Mouse (Mus musculus) forebrain, embryonic 10.5 days (tissue): ENCODE data around the gene Lamc1. TPM values are rescaled to one million over a fixed set of nuclear protein-coding genes. Genes with fewer than 3 reads are reported as not detected.

Experiments
- DNase-seq: peaks from one replicate; pipeline ENCODE4 v3.0.0-alpha.2; 2017; ENCODE audit warnings: low spot score; ENCODE audit errors: extremely low spot score
- H3K27ac ChIP-seq: fragments of 300-500 bp; sonication (generic); 2 replicates; pipeline ENCODE4 v1.5.1; 2016; ENCODE audit warnings: mild to moderate bottlenecking
- H3K27me3 ChIP-seq: fragments of 300-500 bp; sonication (generic); 2 replicates; pipeline ENCODE4 v1.6.1; 2016; ENCODE audit warnings: mild to moderate bottlenecking; ENCODE audit not compliant: poor library complexity, severe bottlenecking
- H3K36me3 ChIP-seq: fragments of 300-500 bp; sonication (generic); replicated peaks from 2 replicates; pipeline ENCODE4 v1.6.1; 2016; ENCODE audit warnings: mild to moderate bottlenecking, moderate library complexity
- H3K4me1 ChIP-seq: fragments of 300-500 bp; sonication (generic); 2 replicates; pipeline ENCODE4 v1.6.1; 2016
- H3K4me3 ChIP-seq: fragments of 300-500 bp; sonication (generic); 2 replicates; pipeline ENCODE4 v1.5.1; 2016; ENCODE audit warnings: mild to moderate bottlenecking, moderate library complexity
- H3K9me3 ChIP-seq: fragments of 300-500 bp; sonication (generic); 2 replicates; pipeline ENCODE4 v1.6.1; 2016; ENCODE audit warnings: mild to moderate bottlenecking, moderate library complexity
- WGBS: fragments of 180-500 bp; shearing (Covaris S2); methylation state at CpG from one replicate; pipeline ENCODE4 v1.1.7; 2016; 5-methylcytosine and 5-hydroxymethylcytosine counted together
- polyA plus RNA-seq: library from polyadenylated mRNA; unstranded; fragments of >200 nt; fragmentation: Nextera tagmentation; extraction: Ambion mirVana; gene quantifications from 2 replicates; pipeline ENCODE4 v1.2.1, GENCODE M21; 2016

The Lamc1 gene
- polyA plus RNA-seq, 1 experiment from 2014 or later: 23.3 TPM

DNA sequence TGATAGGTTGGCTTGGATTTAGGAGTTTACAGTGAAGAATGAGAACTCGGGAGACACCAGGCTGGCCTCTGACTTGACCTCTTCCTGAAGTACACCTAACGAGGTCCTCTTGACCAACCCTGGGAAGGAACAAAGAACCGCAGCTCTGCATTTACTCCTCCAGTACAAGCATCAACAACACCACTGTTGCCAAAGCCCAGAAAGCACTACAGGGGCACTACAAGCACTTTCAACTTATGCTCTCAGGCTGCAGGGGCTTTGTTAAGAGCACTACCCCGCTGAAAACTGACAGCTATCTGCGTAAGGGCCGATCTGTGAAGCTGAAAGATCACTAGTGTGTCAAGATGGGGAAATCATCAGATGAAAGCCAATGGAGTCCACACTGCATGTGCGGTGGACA lies 6.4 kb downstream of the Lamc1 start:
- DNase-seq: no peak
- WGBS: 78% methylated on average over 7 of the region's 7 CpGs
- H3K36me3 ChIP-seq: peaks cover 22% of the 10 kb centered on the region
- no peaks in the 10 kb centered on the region for H3K27me3 ChIP-seq
- H3K4me1 ChIP-seq: peaks cover 42% of the 10 kb centered on the region
- no peak overlapping the region for H3K4me3 ChIP-seq
- H3K27ac ChIP-seq: no peak overlapping the region
- H3K9me3 ChIP-seq: no peaks in the 10 kb centered on the region

DNA sequence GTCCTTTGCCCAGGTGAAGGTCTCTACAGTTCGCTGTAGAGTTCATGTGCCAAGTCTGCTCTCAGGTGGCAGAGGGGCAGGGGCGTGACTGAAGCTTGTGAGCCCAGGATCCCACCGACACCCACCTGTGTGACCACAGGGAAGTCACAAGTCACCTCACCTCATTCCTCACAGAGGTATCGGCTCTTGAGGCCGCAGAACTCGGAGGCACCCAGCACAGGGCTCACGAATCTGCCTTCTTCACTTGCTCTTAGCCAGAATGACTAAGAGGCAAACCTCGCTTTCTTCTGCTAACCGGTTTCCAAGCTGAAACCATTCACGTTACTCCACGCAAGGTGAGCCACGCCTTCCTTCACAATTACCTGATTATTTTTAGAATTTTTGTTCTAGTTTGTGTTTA lies 11.2 kb downstream of the Lamc1 start:
- Histone ChIP-seq H3K27me3 (no peaks in the 10 kb centered on the region), H3K9me3 (no peaks in the 10 kb centered on the region), H3K4me3 (no peak overlapping the region), H3K27ac (no peak overlapping the region), H3K4me1 (peaks cover 39% of the 10 kb centered on the region), H3K36me3 (peaks cover 31% of the 10 kb centered on the region)
- WGBS: 85% methylated on average over 12 of the region's 12 CpGs
- no peak for DNase-seq

DNA sequence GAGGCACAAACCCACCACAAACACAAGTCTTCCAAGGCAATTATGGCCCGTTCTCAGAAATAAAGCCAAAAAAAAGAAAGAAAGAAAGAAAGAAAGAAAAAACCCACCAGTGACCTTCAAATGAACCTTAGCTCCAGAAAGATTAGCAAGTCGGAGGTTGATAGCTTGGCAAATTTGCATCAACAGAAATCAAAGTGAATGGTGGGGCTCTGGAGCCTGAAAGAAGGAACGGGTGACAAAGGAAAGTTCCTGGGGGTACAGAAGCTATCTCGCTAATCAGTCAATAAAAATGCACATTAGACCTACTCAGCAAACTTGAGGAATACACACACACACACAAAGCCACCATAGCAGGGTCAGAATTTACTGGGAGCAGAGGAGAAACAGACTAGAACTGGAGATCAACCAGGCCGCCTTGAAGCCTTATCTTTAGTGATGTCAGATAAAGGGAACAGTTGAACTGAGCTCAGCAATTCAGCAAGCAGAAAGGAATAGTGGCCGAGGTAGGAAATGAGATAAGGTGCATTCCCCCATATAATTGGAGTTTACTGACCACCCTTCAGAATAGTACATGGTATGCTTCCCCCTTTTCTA lies 11.9 kb downstream of the Lamc1 start:
- Histone ChIP-seq H3K4me1 (peaks cover 36% of the 10 kb centered on the region), H3K27me3 (no peaks in the 10 kb centered on the region), H3K27ac (no peak overlapping the region), H3K9me3 (no peaks in the 10 kb centered on the region), H3K36me3 (peaks cover 26% of the 10 kb centered on the region), H3K4me3 (no peak overlapping the region)
- WGBS: 57% methylated on average over 6 of the region's 6 CpGs
- DNase-seq: no peak

DNA sequence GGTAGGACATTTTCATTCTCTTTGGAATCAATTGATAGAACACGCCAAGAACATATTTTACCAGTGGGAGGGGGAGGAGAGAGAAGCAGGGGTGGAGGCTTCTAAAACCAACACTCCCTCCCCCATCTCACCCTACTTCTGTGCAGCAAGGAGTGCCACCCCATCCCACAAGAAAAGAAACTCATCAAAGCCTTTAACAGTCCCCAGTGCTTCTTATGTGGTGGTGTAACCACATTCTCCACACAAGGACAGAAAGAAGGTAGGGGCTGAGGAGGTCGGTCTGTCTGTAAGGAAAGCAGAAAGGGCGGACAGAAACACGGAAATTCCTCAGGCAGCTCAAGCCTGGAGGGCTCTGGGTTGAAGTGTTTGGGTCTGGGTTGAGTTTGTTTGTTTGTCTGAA lies 12.5 kb downstream of the Lamc1 start:
- peaks cover 36% of the 10 kb centered on the region for H3K4me1 ChIP-seq
- WGBS: 78% methylated on average over 4 of the region's 4 CpGs
- H3K27ac ChIP-seq: no peak overlapping the region

DNA sequence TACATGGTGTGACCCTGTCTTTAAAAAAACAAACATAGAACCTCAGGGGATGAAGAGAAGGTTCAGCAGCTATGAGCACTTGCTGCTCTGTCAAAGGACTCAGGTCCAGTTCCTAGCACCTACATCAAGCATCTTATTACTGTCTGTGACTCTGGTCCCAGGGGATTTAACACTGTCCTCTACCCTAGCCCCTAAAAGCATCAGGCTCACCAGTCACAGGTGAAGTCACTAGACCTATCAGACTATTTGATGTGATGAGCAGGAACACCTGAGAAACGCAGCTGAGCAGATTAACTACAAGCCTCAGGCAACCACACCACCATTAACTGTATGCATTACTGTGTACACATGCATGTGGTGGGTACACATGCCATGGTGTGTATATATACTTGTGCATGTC lies 13.8 kb downstream of the Lamc1 start:
- WGBS: 92% methylated on average over 1 of the region's 1 CpGs
- peaks cover 36% of the 10 kb centered on the region for H3K4me1 ChIP-seq
- no peaks in the 10 kb centered on the region; the same call in 1 of the 2 replicates for H3K9me3 ChIP-seq
- no peak overlapping the region for H3K4me3 ChIP-seq
- no peak overlapping the region for H3K27ac ChIP-seq
- H3K36me3 ChIP-seq: peaks cover 20% of the 10 kb centered on the region
- no peaks in the 10 kb centered on the region for H3K27me3 ChIP-seq
- DNase-seq: no peak

More for the DNA sequence above, 12.5 kb downstream of the Lamc1 start:
- DNase-seq: no peak
- Histone ChIP-seq H3K36me3 (peaks cover 21% of the 10 kb centered on the region), H3K27me3 (no peaks in the 10 kb centered on the region), H3K4me3 (no peak overlapping the region), H3K9me3 (no peaks in the 10 kb centered on the region)

DNA sequence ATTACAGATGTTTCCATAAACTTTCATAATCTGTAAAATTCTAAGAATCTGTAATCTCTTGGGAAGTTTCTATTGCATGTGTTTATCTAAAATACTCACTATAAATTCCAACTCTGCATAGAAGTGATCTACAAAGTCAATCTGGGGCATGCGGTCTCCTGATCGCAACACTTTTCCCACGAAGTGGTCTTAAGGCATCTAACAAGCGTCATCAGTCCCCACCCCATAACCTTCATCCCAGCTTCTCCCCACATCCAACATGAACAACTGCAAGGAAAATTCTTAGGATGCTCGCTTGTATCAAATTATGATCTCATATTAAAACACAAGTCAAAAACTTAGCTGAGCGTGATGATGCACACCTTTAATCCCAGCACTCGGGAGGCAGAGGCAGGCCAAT lies 14.3 kb downstream of the Lamc1 start:
- WGBS: 94% methylated on average over 7 of the region's 7 CpGs
- Histone ChIP-seq H3K36me3 (peaks cover 23% of the 10 kb centered on the region), H3K9me3 (no peaks in the 10 kb centered on the region; the same call in 1 of the 2 replicates), H3K4me1 (peaks cover 36% of the 10 kb centered on the region), H3K27me3 (no peaks in the 10 kb centered on the region), H3K4me3 (no peak overlapping the region), H3K27ac (no peak overlapping the region)
- DNase-seq: no peak

DNA sequence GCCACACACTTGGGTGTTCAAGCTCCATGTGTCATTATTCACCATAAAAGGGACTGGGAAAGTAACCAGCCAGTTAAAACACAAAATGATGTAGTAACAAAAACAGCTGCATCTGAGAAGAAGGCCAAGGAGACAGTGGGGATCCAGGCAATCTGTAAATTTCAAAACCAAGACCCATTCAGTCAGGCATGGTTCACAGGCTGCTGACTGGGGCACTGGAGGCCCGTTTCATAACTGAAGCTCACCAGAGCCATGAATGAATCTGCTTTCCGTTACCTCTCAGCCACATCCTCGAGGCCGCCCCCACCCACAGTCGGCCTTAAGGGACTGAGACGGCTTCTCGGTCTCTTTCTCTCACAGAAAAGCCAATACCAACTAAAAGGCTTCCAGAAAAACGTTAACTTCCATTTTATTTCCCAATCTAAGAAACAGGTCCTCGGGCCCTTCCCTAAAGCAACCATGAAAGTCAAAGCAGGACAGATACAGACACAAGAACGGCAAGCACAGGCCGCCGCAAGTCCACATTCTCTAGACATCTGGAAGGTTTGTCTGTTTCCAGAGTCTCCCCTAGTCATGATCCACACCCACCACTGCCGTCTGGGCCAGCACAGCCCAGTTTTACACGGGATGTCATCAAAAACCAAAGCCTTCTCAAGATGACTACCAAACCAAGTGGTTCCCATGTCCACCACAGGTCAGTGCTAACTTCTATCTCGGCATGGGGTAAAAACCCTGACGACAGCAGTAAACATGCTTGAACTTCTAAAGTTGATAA lies 14.9 kb downstream of the Lamc1 start:
- no peaks in the 10 kb centered on the region; the same call in 1 of the 2 replicates for H3K9me3 ChIP-seq
- peaks cover 36% of the 10 kb centered on the region for H3K4me1 ChIP-seq
- no peak overlapping the region; the same call in 1 of the 2 replicates for H3K27ac ChIP-seq
- WGBS: 79% methylated on average over 16 of the region's 16 CpGs
- H3K4me3 ChIP-seq: no peak overlapping the region
- H3K27me3 ChIP-seq: no peaks in the 10 kb centered on the region
- H3K36me3 ChIP-seq: peaks cover 25% of the 10 kb centered on the region
- DNase-seq: no peak

DNA sequence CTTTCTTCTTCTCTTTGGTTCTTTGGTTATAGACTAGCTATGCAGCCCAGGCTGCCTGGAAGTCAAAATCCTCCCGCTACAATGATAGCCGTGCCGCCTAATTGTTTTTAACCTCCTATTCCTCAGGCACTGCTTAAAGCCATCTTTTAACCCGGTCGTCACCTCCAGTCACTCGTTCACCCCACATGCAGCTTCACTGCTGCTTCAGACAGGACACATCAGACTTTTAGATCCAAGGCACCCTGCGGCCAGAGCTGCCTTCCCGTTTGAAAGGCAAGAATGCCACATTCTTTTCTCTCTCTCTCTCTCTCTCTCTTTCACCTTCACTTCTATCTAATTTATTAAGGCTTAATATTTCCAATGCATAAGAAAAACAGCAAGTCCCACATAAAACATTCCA lies 15.6 kb downstream of the Lamc1 start:
- no peak overlapping the region for H3K27ac ChIP-seq
- no peaks in the 10 kb centered on the region; the same call in 1 of the 2 replicates for H3K9me3 ChIP-seq
- DNase-seq: no peak
- H3K27me3 ChIP-seq: no peaks in the 10 kb centered on the region
- H3K4me1 ChIP-seq: peaks cover 31% of the 10 kb centered on the region
- no peak overlapping the region for H3K4me3 ChIP-seq
- WGBS: 68% methylated on average over 8 of the region's 8 CpGs
- peaks cover 25% of the 10 kb centered on the region for H3K36me3 ChIP-seq

DNA sequence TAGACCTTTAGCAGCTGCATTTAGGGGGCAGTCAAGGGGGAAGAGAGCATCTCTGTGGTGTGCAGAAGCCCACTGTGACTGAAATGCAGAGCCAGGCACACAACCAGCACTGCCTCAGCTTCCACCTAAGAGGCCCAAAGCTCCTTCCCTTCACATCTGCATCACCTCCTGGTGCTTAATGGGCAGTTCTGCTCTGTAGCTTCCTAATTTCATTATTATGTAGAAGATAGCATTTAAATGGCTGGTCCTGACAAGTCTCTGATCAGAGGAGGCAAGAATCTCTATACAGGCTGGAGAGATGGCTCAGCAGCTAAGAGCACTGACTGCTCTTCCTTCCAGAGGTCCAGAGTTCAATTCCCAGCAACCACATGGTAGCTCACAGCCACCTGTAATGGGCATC lies 16.3 kb downstream of the Lamc1 start:
- DNase-seq: no peak
- no peaks in the 10 kb centered on the region for H3K27me3 ChIP-seq
- H3K4me1 ChIP-seq: peaks cover 24% of the 10 kb centered on the region
- no peak overlapping the region for H3K27ac ChIP-seq
- no peaks in the 10 kb centered on the region; the same call in 1 of the 2 replicates for H3K9me3 ChIP-seq
- H3K4me3 ChIP-seq: no peak overlapping the region
- peaks cover 25% of the 10 kb centered on the region for H3K36me3 ChIP-seq

DNA sequence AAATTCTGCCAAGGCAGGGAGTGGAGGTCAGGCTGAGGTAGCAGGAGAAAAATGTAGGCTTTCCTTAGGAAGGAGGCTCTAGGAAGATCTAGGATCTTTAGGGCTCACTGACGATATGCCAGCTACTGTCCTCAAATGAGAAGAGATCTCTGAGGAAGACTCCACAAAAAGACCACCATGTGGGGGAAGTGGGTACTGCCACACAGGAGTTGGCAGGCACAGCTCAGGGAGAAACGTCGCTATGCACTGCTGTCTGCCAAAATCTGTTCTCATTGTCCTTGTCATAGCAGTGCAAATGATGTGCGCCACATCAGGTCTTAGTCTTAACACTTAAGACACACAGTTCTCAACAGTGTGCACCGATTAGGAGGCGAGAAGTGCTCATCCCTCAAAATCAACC lies 17.5 kb downstream of the Lamc1 start:
- Histone ChIP-seq H3K9me3 (no peaks in the 10 kb centered on the region; the same call in 1 of the 2 replicates), H3K27me3 (no peaks in the 10 kb centered on the region), H3K27ac (no peak overlapping the region), H3K4me1 (peaks cover 13% of the 10 kb centered on the region), H3K4me3 (no peak overlapping the region), H3K36me3 (peaks cover 25% of the 10 kb centered on the region)
- 95% methylated on average over 6 of the region's 6 CpGs for WGBS
- DNase-seq: no peak

DNA sequence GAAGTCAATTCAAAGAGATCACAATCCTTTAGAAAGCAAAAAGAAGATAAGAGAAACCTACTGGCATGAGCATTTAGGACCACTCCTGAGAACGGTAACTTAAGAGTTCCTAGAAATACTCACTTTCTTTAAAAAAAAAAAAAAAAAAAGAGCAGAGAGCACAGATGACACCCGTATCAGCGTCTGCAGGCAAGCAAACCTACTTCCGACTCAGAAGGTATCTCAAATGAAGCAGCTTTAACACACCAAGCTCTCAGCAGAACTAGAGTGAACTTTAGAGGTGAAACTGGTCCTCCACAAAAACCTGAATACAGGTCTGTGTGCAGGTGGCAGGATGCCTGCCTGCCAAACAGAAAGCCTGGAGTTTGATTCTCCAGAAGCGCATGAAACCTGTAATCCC lies 19.6 kb downstream of the Lamc1 start:
- DNase-seq: no peak
- Histone ChIP-seq H3K36me3 (peaks cover 17% of the 10 kb centered on the region), H3K27ac (no peak overlapping the region), H3K4me1 (peaks cover 26% of the 10 kb centered on the region), H3K27me3 (no peaks in the 10 kb centered on the region), H3K9me3 (no peaks in the 10 kb centered on the region; the same call in 1 of the 2 replicates), H3K4me3 (no peak overlapping the region)
- WGBS: 95% methylated on average over 5 of the region's 5 CpGs

DNA sequence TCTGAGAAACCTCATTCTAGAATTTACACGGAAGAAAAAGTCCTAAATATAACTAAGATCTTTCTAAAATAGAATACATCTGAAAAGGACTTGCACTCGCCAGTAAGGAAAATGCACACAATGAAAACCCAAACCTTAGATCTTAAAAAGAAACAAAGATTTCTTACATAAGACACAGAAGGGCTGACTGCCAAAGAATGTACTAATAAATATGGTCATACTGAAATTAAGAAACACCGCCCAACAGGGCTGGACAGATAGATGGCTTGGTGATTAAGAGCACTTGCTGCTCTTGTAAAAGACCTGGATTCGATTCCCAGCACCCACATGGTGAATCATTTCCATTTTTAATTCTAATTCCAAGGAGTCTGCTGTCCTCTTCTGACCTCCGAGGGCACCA lies 22.4 kb downstream of the Lamc1 start:
- no peak overlapping the region for H3K27ac ChIP-seq
- DNase-seq: no peak
- H3K27me3 ChIP-seq: no peaks in the 10 kb centered on the region
- H3K9me3 ChIP-seq: no peaks in the 10 kb centered on the region; the same call in 1 of the 2 replicates
- H3K4me3 ChIP-seq: no peak overlapping the region
- WGBS: 92% methylated on average over 5 of the region's 5 CpGs
- H3K36me3 ChIP-seq: peaks cover 13% of the 10 kb centered on the region
- H3K4me1 ChIP-seq: peaks cover 22% of the 10 kb centered on the region

DNA sequence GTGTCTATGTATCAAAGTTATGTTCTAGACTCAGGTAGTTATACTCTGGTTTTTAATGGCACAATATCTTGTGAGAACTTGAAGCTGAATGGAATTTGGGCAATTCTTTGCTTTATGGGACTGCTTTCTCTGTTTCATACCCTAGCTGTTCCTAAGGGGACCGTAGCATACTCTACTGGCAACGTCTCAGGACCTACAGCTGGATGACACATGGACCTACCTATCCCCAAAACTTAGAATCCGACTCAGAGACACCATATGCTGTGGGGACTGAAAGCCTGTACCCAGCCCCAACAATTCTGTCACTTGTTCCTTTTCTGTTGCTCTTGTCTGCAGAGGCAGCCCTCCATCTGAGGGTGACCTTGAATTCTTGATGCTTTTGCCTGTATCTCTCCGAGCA lies 23.3 kb downstream of the Lamc1 start:
- Histone ChIP-seq H3K36me3 (peaks cover 11% of the 10 kb centered on the region), H3K27me3 (no peaks in the 10 kb centered on the region), H3K27ac (no peak overlapping the region), H3K4me1 (peaks cover 22% of the 10 kb centered on the region), H3K4me3 (no peak overlapping the region), H3K9me3 (no peaks in the 10 kb centered on the region; the same call in 1 of the 2 replicates)
- WGBS: 79% methylated on average over 4 of the region's 4 CpGs
- no peak for DNase-seq
